Mouse (Mus musculus) intestine, embryonic 15.5 days (tissue): Measurements from ENCODE around the gene Zscan25. TPM values are rescaled to one million over a fixed set of nuclear protein-coding genes. Genes with fewer than 3 reads are reported as not detected.
"Not testable (repeated sequence)": the region's sequence is repeated elsewhere in the genome, so short reads cannot be mapped to it uniquely, and the experiment has no call there.

ENCODE experiments used
- ATAC-seq: fragments of 200-750 bp; cut with Nextera tagmentation; 2 replicates; pipeline ENCODE4 v1.8.0; 2017; ENCODE audit warnings: moderate TSS enrichment, moderate library complexity
- H3K27ac ChIP-seq: fragments of 300-500 bp; sonication (generic); 2 replicates; pipeline ENCODE4 v1.5.1; 2015; ENCODE audit warnings: mild to moderate bottlenecking, inconsistent platforms
- H3K27me3 ChIP-seq: fragments of 300-500 bp; sonication (generic); replicated peaks from 2 replicates; pipeline ENCODE4 v1.6.1; 2015; ENCODE audit warnings: inconsistent platforms
- H3K36me3 ChIP-seq: fragments of 300-500 bp; sonication (generic); 2 replicates; pipeline ENCODE4 v1.6.1; 2015; ENCODE audit warnings: inconsistent platforms
- H3K4me1 ChIP-seq: fragments of 300-500 bp; sonication (generic); replicated peaks from 2 replicates; pipeline ENCODE4 v1.6.1; 2015; ENCODE audit warnings: inconsistent platforms
- H3K4me2 ChIP-seq: fragments of 300-500 bp; sonication (generic); replicated peaks from 2 replicates; pipeline ENCODE4 v1.6.1; 2015; ENCODE audit warnings: mild to moderate bottlenecking, inconsistent platforms
- H3K4me3 ChIP-seq: fragments of 300-500 bp; sonication (generic); replicated peaks from 2 replicates; pipeline ENCODE4 v1.5.1; 2015; ENCODE audit warnings: inconsistent platforms
- H3K9ac ChIP-seq: fragments of 300-500 bp; sonication (generic); 2 replicates; pipeline ENCODE4 v1.6.1; 2015; ENCODE audit warnings: inconsistent platforms
- H3K9me3 ChIP-seq: fragments of 300-500 bp; sonication (generic); 2 replicates; pipeline ENCODE4 v1.6.1; 2016; ENCODE audit warnings: inconsistent platforms
- WGBS: fragments of 180-500 bp; shearing (Covaris S2); methylation state at CpG from one replicate; pipeline ENCODE4 v1.1.7; 2015; 5-methylcytosine and 5-hydroxymethylcytosine counted together
- polyA plus RNA-seq: library from polyadenylated mRNA; unstranded; fragments of >200 nt; fragmentation: Nextera tagmentation; extraction: Ambion mirVana; gene quantifications from 2 replicates; pipeline ENCODE4 v1.2.1, GENCODE M21; 2015

The Zscan25 gene
- polyA plus RNA-seq, 1 experiment from 2014 or later = 0.36 TPM

GRCm38 (mm10) chr5:145301796-145302195 is 21.5 kb downstream of the Zscan25 start:
- ATAC-seq, H3K27ac ChIP-seq, H3K27me3 ChIP-seq, H3K36me3 ChIP-seq, H3K4me2 ChIP-seq, H3K9me3 ChIP-seq, H3K4me1 ChIP-seq, H3K4me3 ChIP-seq, H3K9ac ChIP-seq: not testable (repeated sequence)
- WGBS = 69% methylated on average over 4 of the region's 4 CpGs

GRCm38 (mm10) chr5:145302424-145302823 is 22.1 kb downstream of the Zscan25 start:
- no peaks in the 10 kb centered on the region for H3K9me3 ChIP-seq
- H3K4me2 ChIP-seq = no peak overlapping the region
- H3K4me3 ChIP-seq = no peak overlapping the region
- H3K4me1 ChIP-seq = no peaks in the 10 kb centered on the region
- 70% methylated on average over 1 of the region's 1 CpGs for WGBS
- H3K27ac ChIP-seq = no peak overlapping the region
- no peaks in the 10 kb centered on the region for H3K36me3 ChIP-seq
- no peak overlapping the region for H3K9ac ChIP-seq
- no peaks in the 10 kb centered on the region for H3K27me3 ChIP-seq
- no peak for ATAC-seq

- not testable (repeated sequence) for H3K4me2 ChIP-seq, H3K9ac ChIP-seq, H3K27me3 ChIP-seq, H3K4me1 ChIP-seq, ATAC-seq, H3K9me3 ChIP-seq, H3K4me3 ChIP-seq, H3K27ac ChIP-seq, H3K36me3 ChIP-seq
- WGBS = 89% methylated on average over 4 of the region's 4 CpGs
Observed at GRCm38 (mm10) chr5:145306953-145307352, 26.7 kb downstream of the Zscan25 start.

GRCm38 (mm10) chr5:145307811-145308210 is 27.5 kb downstream of the Zscan25 start:
- not testable (repeated sequence) for H3K36me3 ChIP-seq, H3K4me2 ChIP-seq, H3K27me3 ChIP-seq, H3K9me3 ChIP-seq, H3K4me3 ChIP-seq, H3K27ac ChIP-seq, ATAC-seq, H3K4me1 ChIP-seq, H3K9ac ChIP-seq
- 89% methylated on average over 3 of the region's 3 CpGs for WGBS

- H3K36me3 ChIP-seq = no peaks in the 10 kb centered on the region
- H3K27me3 ChIP-seq = no peaks in the 10 kb centered on the region
- no peak overlapping the region for H3K4me3 ChIP-seq
- H3K9ac ChIP-seq = no peak overlapping the region
- H3K9me3 ChIP-seq = no peaks in the 10 kb centered on the region
- ATAC-seq = no peak
- H3K4me2 ChIP-seq = no peak overlapping the region
- no peak overlapping the region for H3K27ac ChIP-seq
- H3K4me1 ChIP-seq = no peaks in the 10 kb centered on the region
Observed at GRCm38 (mm10) chr5:145313845-145314244, 33.5 kb downstream of the Zscan25 start.

- 80% methylated on average over 1 of the region's 1 CpGs for WGBS
Observed at GRCm38 (mm10) chr5:145317141-145317540, 36.8 kb downstream of the Zscan25 start.

GRCm38 (mm10) chr5:145338756-145339155 is 58.5 kb downstream of the Zscan25 start:
- ATAC-seq, H3K9ac ChIP-seq, H3K27me3 ChIP-seq, H3K4me1 ChIP-seq, H3K36me3 ChIP-seq, H3K9me3 ChIP-seq, H3K27ac ChIP-seq, H3K4me2 ChIP-seq, H3K4me3 ChIP-seq: not testable (repeated sequence)

More at GRCm38 (mm10) chr5:145317141-145317540, 36.8 kb downstream of the Zscan25 start:
- no peak for ATAC-seq
- Histone ChIP-seq H3K27me3 (no peaks in the 10 kb centered on the region), H3K27ac (no peak overlapping the region), H3K4me1 (no peaks in the 10 kb centered on the region), H3K4me3 (no peak overlapping the region), H3K9ac (no peak overlapping the region), H3K36me3 (no peaks in the 10 kb centered on the region), H3K9me3 (peaks cover 2% of the 10 kb centered on the region; the same call in 1 of the 2 replicates), H3K4me2 (no peak overlapping the region)

Other genes starting within 250 kb of the Zscan25 start
- not detected in 2 replicates for gene Gm4871, start 247.7 kb upstream of the Zscan25 start, polyA plus RNA-seq
- gene 1700018F24Rik, start 237.5 kb upstream of the Zscan25 start, polyA plus RNA-seq = not detected in 2 replicates
- 130 and 134 TPM in 2 replicates for gene Arpc1a, start 196.7 kb upstream of the Zscan25 start, polyA plus RNA-seq
- 0.21 and 0.38 TPM in 2 replicates for gene Kpna7, start 196.5 kb upstream of the Zscan25 start, polyA plus RNA-seq
- 554 and 591 TPM in 2 replicates for gene Arpc1b, start 166.3 kb upstream of the Zscan25 start, polyA plus RNA-seq
- gene Pdap1, start 140.3 kb upstream of the Zscan25 start, polyA plus RNA-seq = 77.0 and 87.1 TPM in 2 replicates
- 176 and 185 TPM in 2 replicates for gene Bud31, start 140.1 kb upstream of the Zscan25 start, polyA plus RNA-seq
- 13.6 and 14.2 TPM in 2 replicates for gene Ptcd1, start 113.4 kb upstream of the Zscan25 start, polyA plus RNA-seq
- 43.1 and 47.1 TPM in 2 replicates for gene Cpsf4, start 113.3 kb upstream of the Zscan25 start, polyA plus RNA-seq
- 899 and 947 TPM in 2 replicates for gene Atp5j2, start 88.4 kb upstream of the Zscan25 start, polyA plus RNA-seq
- 7.8 and 9.5 TPM in 2 replicates for gene Zkscan14, start 78.6 kb upstream of the Zscan25 start, polyA plus RNA-seq
- gene Zkscan5, start 75.9 kb upstream of the Zscan25 start, polyA plus RNA-seq = 9.7 and 10.3 TPM in 2 replicates
- 33.1 and 38.6 TPM in 2 replicates for gene Zfp655, start 48.8 kb upstream of the Zscan25 start, polyA plus RNA-seq
- not detected in 2 replicates for gene Cyp3a57, start 64.8 kb downstream of the Zscan25 start, polyA plus RNA-seq
- 0.09 TPM in 1 of 2 replicates, not detected in the other for gene Cyp3a16, start 189.2 kb downstream of the Zscan25 start, polyA plus RNA-seq